Mouse (Mus musculus) embryo, embryonic 10 days (tissue): ENCODE data around the gene Car5a.

Source experiments
- DNase-seq: peaks from one replicate; pipeline ENCODE4 v3.0.0-alpha.2; 2015; ENCODE audit warnings: low spot score

Gene Car5a

GRCm38 (mm10) chr8:121932668-121933520, 11.8 kb downstream of the Car5a start:
- DNase-seq: no peak

GRCm38 (mm10) chr8:121932026-121932667, 12.6 kb downstream of the Car5a start:
- DNase-seq: no peak

- no peak for DNase-seq
Measured at GRCm38 (mm10) chr8:121931571-121931970, 13.1 kb downstream of the Car5a start.

- no peak for DNase-seq
Measured at GRCm38 (mm10) chr8:121930047-121930446, 14.7 kb downstream of the Car5a start.

- DNase-seq: peak; percentile 83
Measured at GRCm38 (mm10) chr8:121927316-121927715, 17.4 kb downstream of the Car5a start.

GRCm38 (mm10) chr8:121926266-121926665, 18.4 kb downstream of the Car5a start:
- no peak for DNase-seq

- peak; percentile 94 for DNase-seq
Measured at GRCm38 (mm10) chr8:121925624-121926023, 19.1 kb downstream of the Car5a start.

GRCm38 (mm10) chr8:121924681-121925080, 20.0 kb downstream of the Car5a start:
- no peak for DNase-seq

GRCm38 (mm10) chr8:121922101-121922500, 22.6 kb downstream of the Car5a start:
- DNase-seq: no peak

- no peak for DNase-seq
Measured at GRCm38 (mm10) chr8:121921582-121921981, 23.1 kb downstream of the Car5a start.

- no peak for DNase-seq
Measured at GRCm38 (mm10) chr8:121919731-121920130, 25.0 kb downstream of the Car5a start.

- no peak for DNase-seq
Measured at GRCm38 (mm10) chr8:121919158-121919557, 25.5 kb downstream of the Car5a start.

- DNase-seq: no peak
Measured at GRCm38 (mm10) chr8:121913378-121913777, 31.3 kb downstream of the Car5a start.

- no peak for DNase-seq
Measured at GRCm38 (mm10) chr8:121912831-121913230, 31.9 kb downstream of the Car5a start.

- DNase-seq: no peak
Measured at GRCm38 (mm10) chr8:121911987-121912386, 32.7 kb downstream of the Car5a start.

GRCm38 (mm10) chr8:121911400-121911799, 33.3 kb downstream of the Car5a start:
- no peak for DNase-seq

GRCm38 (mm10) chr8:121909663-121910062, 35.0 kb downstream of the Car5a start:
- peak; percentile 74 for DNase-seq

GRCm38 (mm10) chr8:121909148-121909541, 35.6 kb downstream of the Car5a start:
- no peak for DNase-seq

GRCm38 (mm10) chr8:121908378-121909147, 36.1 kb downstream of the Car5a start:
- no peak for DNase-seq

GRCm38 (mm10) chr8:121907587-121908248, 37.0 kb downstream of the Car5a start, which contains the start of gene Slc7a5:
TSS of gene Slc7a5 (minus strand) at chr8:121907694.
- DNase-seq: peak; percentile 97

- peak; percentile 64 for DNase-seq
Measured at GRCm38 (mm10) chr8:121906542-121907512, 37.9 kb downstream of the Car5a start.
